Mouse (Mus musculus) CD4-positive helper T cell, adult 2 months (primary cell): ENCODE results near the gene Flnb.

Experiments
- DNase-seq: peaks from one replicate; pipeline ENCODE4 v3.0.0-alpha.2; 2012; ENCODE audit warnings: low read depth, missing footprints, low spot score

Gene Flnb

DNA sequence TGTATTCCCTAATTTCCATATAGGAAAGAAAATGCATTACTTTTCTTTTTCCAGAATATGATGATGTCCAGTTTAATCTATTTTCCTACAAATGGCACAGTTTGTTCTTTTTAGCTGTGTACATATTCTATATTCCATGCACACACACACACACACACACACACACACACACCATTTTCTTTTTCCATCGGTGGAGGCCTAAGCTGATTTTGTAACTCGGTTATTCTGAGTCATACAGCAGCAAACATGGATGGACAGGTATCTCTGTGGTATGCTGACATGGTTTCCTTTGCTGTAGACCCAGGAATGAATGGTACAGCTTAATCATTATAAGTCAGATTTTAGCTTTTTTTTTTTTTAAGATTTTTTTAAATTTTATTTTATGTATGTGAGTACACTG lies 44.5 kb downstream of the Flnb start:
- no peak for DNase-seq

DNA sequence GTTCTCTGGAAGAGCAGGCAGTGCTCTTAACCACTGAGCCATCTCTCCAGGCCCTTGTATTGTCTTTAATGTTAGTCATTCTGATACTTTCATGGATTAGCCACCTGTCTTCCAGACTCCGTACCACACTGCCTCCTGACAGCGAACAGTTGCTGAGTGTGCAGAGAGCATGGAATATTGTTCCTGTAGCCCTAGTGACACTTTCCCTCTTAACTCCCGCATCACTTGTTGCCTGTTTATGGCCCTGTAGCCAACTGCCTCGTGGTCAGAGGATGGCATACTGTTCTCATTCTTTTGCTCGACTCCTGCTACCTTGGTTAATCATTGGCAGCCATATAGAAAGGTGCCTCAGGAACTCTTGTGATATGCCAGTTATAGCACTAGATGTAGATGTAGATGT lies 45.4 kb downstream of the Flnb start:
- DNase-seq, result no peak

DNA sequence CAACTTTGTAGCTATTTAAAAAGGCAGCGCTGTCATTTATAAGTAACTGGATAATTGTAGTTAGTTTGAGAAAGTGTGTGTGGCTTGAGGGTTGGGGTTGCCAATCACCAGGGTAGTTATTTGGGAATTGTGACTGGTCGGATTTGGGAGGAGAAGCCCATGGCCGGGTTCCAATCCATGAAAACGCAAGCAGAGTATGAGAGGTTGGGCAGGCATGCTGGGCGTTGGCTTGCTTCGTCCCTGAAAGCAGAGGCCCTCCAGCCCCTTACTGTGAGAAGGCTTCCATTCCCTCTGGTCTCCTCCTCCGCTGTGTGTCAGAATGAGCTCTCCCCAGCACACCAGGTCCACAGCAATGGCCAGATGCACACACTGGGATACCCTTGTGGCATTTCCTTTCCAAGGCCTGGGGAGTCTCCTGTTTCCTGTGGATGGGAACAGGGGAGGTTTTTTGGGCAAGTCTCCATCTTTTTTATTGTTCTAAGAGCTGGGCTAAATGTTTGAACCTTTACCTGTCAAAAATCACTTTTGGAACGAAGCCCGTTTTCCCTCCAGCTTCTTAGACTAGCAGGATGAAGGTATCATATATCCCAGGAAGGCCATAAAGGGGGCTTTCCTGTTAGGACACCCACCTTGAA lies 46.2 kb downstream of the Flnb start:
- DNase-seq, result no peak

DNA sequence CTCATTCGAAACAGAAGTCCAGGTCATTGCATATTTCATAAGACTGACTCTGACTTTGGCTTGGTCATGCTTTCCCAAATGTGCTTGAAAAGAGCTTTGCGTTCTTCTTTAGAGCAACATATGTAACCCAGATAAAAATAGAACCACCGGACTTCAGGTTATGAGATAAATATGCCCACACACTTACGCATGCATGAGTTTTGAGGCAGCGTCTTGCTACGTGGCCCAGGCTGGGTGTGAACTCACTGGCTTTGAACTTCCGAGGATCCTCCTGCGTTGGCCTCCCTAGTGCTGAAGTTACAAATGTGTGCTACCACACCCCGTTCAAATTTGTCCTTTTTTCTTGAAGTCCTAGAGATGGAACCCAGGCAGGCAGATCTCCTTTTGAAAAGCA lies 46.7 kb downstream of the Flnb start:
- DNase-seq, result no peak

DNA sequence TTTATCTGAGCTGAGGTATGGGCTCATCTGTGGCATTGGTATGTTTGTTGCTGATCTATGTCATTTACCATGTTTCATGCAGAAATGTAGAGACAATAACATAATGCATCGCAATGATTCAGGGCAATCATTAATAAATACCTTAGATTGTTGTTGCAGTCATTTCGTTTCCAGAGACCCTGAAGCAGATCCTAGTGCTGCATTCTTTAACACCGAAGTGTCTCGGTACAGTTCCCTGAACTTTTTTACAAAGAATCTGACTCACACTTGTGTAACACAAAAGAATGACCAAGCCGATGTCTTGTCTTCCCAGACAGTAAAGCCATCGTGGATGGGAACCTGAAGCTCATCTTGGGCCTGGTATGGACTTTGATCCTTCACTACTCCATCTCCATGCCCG lies 49.5 kb downstream of the Flnb start:
- DNase-seq, result no peak

DNA sequence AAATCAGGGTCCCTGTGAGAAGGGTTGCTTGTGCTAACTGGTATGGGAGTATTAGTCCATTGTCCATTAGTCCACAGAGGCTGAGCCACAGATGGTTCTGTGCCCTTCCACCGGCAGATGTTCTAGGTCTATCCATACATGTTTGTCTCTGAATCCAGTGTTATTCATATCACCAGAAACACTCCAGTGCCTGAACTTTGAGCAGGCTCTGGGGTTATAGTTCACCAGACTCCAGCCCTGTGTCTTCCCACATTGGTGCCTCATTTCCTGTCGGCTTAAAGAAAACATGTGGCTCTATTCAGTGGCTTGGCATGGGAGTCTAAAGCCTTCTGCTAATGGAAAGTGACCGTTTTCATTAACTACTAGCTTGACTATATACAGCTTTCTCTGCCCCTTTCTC lies 50.1 kb downstream of the Flnb start:
- no peak for DNase-seq

DNA sequence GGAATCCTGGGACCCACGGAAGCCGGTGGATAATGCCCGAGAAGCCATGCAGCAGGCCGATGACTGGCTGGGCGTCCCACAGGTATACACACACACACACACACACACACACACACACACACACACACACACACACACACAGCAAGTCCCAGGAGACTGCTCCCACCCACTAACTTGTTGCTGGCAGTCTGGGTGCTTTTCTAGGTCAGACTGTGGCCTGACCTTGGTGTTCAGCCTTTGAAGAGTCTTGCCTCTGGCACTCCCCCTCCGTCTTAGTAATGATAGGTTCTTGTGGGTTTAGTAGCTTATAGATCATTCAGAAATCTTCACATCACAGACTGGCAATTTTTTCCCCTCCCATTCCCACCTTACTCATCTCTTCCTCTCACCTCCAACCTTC lies 52.0 kb downstream of the Flnb start:
- DNase-seq, result no peak

DNA sequence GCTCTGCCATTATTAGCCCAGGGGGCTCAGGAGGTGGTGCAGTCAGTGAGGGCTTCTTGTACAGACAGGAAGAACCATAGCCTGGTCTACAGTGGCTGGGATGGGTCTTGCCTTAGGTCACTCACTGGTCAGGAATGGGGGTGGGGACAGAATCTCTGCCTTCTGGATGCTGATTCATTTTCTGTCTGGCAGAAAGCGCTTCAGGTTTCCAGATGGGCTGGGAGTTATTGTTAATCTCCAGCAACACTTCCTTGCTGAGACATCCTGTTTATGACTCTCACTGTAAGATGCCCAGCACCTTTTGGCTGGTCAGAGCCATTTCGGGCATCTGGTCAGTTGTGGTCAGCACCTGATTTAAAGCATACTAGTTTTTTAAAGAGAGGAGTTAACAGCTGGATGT lies 55.8 kb downstream of the Flnb start:
- no peak for DNase-seq

DNA sequence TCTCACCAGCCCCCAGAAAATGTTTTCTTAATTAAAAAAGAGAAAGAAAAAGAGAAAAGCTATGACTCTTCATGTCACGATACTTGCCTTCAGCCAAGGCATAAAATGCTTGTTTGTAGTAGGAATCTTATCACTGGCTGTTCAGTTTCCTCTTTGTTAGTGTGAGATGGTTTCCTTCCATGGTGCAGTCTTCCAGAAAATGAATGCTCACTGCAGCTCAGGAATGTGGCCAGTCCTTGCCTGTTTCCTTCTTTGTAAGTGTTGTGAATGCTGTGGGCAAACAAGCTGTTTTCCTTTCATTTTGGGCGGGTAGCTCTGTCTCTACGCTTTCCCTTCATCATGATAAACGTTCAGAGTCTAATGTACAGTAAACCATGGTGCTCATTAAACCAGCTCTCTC lies 56.7 kb downstream of the Flnb start:
- DNase-seq, result no peak

DNA sequence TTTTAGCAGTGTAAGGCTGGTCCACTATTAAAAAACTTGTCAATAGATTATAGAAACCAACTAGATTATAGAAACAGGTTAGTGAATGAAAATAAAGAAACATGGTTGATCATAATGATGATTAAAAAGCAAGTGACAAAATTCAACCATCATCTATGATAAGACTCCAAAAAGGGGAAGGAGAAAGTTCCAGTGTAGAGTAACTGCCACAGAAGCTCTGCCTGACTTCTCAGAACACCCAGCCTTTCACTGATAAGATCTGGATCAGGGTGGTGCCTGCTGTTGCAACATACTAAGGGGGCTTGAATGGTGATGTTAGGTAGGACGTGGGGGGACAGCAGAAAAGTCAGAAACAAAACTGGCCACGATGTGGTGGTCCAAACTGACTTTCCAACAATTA lies 60.2 kb downstream of the Flnb start:
- DNase-seq, result no peak

DNA sequence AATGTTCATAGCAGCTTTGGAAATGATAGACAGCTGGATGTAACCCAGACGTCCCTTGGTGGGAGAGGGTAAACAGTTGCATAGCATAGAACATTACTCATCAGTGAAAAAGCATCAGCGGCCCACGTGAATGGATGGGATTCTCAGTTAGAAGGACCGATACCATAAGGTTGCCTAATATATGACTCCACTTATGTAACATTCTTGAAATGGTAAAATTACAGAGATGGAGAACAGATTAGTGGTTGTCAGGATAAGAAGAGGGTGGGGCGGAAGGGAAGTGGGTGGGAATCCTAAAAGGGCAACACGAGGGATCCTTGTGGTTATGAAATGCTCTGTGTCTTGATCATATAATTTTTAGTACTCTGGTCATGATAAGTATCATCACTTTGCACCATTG lies 62.6 kb downstream of the Flnb start:
- DNase-seq, result no peak

DNA sequence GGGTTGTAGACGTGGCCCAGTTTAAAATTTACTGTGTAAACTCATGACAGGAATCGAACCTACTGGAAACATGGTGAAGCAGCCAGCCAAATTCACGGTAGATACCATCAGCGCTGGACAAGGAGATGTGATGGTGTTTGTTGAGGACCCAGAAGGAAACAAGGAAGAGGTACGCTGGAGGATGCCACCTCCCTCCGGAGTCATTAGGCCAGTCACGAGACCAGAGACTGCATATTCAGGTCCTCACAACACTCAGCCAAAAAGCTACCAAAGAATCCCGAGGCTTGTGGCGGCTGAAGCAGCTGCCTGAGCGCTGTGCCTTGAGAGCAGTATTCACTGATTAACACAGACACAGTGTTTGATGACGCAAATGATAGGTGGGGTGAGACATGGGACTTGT lies 63.8 kb downstream of the Flnb start:
- DNase-seq, result no peak

DNA sequence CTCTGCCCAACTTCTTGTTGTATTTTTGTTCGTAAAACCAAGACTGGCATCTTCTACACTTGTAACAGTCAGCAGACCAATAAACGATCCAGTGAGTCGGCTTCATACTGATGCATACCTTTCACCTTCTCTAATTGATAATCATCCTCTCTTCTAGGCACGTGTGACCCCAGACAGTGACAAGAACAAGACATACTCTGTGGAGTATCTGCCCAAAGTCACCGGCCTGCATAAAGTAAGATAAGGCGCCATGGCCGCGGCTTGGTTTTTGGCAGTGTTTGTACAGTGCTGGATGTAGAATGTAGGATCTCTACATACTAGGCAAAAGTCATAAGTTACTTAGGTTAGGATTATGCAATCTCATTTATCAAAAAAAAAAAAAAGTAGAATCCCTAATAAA lies 64.3 kb downstream of the Flnb start:
- no peak for DNase-seq

DNA sequence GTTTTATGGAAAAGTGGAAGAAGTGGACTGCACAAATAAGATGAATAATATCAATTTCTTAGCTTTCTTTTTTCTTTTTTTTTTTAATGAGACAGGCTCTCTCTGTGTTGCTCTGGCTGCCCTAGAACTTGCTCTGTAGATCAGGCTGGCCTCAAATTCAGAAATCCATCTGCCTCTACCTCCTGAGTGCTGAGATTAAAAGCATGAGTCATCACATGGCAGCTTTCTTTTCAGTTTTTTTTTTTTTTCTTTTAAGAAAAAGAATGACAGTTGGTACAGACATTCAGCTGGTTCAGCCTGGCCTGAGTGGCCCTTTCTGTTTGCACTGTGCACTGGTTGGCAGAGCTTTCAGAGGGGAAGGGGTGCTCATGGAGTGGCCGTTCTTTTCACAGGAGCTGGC lies 66.4 kb downstream of the Flnb start:
- DNase-seq, result no peak

DNA sequence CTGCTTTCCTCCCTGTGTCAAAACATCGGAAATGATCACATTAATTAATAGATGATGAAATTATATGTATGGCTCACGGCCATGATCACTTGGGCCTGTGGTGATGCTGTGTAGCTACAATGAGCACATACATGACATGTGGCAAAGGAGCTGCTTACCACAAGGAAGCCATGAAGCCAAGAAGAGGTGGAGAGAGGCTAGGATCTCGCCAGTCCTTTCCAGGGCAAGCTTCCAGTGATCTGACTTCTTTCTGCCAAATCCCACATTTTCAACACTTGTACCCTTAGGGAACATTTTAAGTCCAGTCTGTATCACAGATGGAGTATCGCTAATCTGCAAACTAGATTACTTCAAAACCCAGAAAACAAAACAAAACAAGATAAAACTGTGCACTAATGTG lies 67.1 kb downstream of the Flnb start:
- DNase-seq, result no peak

DNA sequence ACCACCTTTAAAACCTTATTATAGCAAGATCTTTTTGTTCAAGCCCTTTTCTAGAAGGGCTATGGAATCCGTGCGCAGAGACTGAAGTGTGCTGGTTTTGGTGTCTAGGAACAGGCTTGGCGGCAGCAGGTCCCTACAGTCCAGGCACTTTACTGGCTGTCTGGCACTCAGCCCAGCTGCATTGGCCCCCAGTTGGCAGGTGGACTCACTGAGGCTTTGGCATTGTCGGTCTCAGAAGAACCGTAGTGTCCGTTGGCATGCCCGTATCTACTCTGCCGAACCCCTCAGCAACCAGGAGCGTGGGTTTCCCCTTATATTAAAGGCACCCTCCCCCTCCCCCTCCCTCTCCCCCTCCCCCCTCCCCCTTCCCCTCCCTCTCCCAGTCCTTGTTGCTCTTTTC lies 67.8 kb downstream of the Flnb start:
- no peak for DNase-seq

DNA sequence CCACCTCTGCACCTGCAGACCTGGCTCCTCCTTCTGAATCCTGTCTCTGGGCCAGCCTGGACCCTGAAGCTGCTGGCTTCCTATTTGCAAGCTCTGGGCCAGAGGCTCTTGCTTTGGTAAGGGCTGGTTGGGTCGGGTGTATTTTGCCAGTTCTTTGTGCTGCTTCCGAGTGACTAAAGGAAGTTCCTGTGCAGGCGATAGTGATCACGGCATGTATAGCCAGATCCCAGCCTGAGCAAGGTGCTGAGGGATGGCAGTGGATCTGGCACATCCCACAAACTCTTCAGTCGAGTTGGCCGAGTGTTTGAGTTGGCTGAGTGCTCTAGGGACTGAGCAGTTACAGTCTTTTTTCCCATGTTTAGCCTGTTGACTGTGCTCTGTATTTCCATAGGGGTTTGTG lies 68.3 kb downstream of the Flnb start:
- no peak for DNase-seq

DNA sequence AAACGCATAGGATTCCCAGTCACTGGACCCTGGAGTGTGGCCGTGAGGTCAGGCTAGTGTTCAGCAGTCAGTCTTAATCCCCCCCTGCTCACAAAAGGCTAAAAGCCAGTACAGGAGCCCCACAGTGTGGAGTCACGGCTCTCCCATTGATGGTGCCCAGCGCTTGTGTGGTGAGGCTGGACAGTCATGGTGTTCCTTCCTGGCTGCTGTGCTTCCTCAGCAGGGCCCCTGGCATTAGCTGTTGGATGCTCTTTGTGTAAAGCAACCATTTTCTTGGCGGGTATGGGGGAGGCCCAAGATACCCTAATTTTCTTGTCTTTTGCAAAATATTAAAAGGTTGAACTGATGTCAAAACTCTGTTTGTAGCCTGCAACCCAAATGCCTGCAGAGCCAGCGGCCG lies 69.4 kb downstream of the Flnb start:
- no peak for DNase-seq

DNA sequence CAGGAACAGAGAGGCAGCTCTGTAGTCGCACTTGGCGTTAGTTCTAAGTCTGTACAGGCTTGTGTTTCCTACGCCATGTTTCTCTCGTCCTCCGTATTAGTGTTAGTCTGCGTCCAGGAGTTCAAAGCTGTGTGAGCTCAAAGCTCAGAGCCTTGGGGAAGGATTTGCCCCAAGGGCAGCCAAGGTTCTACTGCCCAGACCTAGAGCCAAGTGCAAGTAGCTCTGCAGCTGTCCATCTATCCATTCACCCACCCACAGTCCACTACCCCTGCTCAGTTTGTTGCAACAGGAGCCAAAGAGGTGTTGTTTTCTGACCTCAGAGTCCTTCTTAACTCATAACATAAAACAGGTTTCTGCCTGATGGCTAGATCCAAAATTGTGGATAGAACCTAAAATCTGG lies 70.5 kb downstream of the Flnb start:
- no peak for DNase-seq

DNA sequence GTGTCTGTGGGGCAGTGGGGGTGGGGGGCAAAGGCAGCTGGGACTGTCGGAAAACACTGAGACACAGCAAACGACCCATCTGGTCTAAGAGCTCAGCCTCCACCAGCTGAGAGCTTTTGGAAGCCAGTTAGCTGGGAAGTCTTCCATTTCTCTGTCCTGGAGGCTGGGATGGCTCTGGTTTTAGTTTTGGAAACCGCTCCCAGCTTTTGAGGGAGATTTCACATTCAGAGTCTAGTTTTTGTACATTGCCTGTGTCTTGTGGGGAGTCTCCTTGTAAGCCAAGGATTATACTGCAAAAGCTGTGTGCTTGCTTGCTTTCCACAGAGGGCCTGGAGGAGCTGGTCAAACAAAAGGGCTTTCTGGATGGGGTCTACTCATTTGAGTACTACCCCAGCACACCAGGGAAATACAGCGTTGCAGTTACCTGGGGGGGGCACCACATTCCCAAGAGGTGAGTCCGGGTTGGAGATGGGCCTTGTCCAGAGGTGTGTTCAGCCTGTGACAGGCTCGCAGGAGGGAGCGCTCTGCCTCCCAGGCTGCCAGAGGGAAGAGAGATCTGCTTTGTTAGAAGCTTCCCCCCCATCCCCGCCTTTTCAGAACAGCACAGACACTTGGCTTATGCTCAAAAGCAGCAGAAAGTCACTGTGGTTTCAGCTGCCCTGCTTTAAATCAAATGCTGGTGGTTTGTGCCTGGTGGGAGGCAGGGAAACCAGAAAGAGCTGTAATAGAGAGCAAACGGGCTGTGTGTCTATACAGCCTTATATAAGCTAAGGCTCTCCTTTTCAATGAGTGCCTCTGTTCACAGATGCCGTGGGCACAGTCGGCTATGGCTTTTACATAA lies 71.3 kb downstream of the Flnb start:
- DNase-seq, result peak; percentile 20

DNA sequence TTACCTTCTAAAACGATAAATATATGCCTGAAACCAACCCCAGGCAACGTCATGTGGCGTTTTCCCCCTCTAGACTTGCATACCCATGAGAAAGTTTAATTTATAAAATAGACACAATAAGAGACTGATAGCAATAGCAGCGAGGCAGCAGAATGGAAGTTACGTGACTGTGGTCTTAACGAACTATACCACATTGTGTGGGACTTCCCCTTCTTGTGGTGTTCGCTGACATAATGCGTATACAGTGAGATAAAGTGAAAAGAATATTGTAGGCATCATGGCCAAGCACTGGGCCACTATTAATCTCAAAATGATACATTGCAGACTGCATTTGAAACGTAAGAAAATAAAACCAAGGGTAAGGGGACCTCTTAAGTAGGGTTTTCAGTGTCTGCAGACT lies 72.1 kb downstream of the Flnb start:
- peak; percentile 56 for DNase-seq

DNA sequence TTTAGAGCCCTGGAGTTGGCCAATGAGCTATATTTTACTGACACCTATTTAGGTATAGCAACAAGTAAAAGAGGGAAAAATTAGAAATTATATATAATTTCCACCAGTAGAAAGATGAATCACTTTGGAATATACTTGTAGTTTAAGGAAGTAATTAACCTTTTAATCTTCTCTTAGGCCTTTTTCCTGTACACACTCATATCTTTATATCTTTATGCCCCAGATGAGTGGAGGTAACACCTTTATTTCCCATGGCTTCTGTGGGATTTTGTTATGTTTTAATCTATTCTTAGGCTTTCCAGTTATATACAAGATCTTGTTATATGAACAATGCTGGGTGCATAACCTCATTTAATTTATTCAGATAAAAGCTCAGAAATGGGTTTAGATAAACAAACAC lies 73.6 kb downstream of the Flnb start:
- DNase-seq, result no peak

DNA sequence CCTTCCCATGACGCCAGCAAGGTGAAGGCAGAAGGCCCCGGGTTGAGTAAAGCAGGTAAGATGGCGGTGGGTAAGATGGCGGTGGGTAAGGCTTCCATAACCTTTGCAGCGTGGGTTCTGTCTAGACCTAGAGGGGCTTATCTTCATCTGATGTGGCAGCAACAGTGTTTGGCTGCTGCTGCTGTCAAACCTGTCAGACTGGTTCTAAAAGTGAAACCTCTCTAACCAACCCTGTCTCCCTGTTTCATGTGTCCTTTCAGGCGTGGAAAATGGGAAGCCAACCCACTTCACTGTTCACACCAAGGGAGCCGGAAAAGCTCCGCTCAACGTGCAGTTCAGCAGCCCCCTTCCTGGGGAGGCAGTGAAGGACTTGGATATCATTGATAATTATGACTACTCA lies 78.4 kb downstream of the Flnb start:
- no peak for DNase-seq

DNA sequence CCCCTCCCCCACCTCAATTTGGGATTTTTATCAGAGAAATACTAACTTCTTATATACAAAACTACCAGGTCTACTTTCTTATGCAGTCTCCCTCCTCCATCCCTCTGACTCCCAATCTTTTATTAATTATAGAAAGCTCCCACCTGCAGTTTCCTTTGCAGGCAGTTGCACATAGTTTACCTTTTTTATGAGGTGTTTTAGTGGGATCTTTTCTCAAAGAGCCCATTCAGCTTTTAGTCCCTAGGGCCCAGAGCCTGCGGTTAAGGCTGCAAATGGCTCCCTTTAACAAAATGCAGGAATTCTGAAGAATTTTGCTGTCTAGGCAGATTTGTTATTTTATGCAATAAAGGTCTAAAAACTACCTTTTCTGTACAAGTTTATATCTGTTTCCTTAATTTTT lies 78.9 kb downstream of the Flnb start:
- DNase-seq, result no peak
